Mouse (Mus musculus): Measurements from ENCODE around the gene Pcca. TPM values are rescaled to one million over a fixed set of nuclear protein-coding genes. Genes with fewer than 3 reads are reported as not detected.
"Not testable (repeated sequence)": the region's sequence is repeated elsewhere in the genome, so short reads cannot be mapped to it uniquely, and the experiment has no call there.

The Pcca gene
- polyA plus RNA-seq, 1 experiment: 10.3 TPM

DNA sequence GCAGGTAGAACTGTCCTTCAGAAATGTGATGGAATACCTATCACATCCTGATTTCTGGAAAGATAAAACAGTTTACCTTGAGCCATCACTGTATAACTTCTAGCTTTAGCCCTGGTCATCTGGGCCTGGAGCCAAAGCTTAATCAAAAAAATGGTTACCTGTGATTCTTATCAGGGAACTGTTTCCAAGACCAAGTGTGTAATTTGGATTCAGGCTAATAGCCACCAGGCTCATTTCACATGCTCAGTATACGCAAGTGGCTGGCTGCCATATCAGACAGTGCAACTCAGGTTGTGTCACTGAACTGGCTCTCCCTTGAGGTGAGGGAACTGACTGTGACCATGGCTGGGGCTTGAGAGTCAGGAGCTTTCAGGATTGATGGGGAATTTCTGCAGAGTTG lies 14.3 kb downstream of the Pcca start:
- H3K36me3 ChIP-seq (ENCODE audit: control insufficient read depth, insufficient read depth): no peaks in the 10 kb centered on the region
- no peaks in the 10 kb centered on the region for H3K27me3 ChIP-seq (ENCODE audit: control insufficient read depth, insufficient read depth, insufficient read length)
- TF ChIP-seq MAX (IDR thresholded peaks at IDR 0.05) (no peak), MYOG (IDR thresholded peaks at IDR 0.05; ENCODE audit: control insufficient read depth, extremely low read depth, insufficient read length) (no peak), MYOD1 (IDR thresholded peaks at IDR 0.05; ENCODE audit: control insufficient read depth, insufficient read length, low read depth) (no peak), CTCF (IDR thresholded peaks at IDR 0.05; ENCODE audit: control insufficient read depth, insufficient read depth, insufficient read length) (no peak), CEBPB (IDR thresholded peaks at IDR 0.05; ENCODE audit: low read depth) (no peak), FOSL1 (IDR thresholded peaks at IDR 0.05; ENCODE audit: insufficient read depth, low read length, poor library complexity, severe bottlenecking) (no peak), USF1 (IDR thresholded peaks at IDR 0.05; ENCODE audit: low read depth) (no peak)
- no peaks in the 10 kb centered on the region for H3K79me3 ChIP-seq (ENCODE audit: low read depth)
- no peak overlapping the region for H3K4me3 ChIP-seq (ENCODE audit: insufficient read depth, poor library complexity, severe bottlenecking)
- H3K79me2 ChIP-seq (ENCODE audit: control insufficient read depth, insufficient read depth): peaks cover 6% of the 10 kb centered on the region
- no peak overlapping the region for H3ac ChIP-seq (ENCODE audit: control insufficient read depth, insufficient read length, low read depth)

DNA sequence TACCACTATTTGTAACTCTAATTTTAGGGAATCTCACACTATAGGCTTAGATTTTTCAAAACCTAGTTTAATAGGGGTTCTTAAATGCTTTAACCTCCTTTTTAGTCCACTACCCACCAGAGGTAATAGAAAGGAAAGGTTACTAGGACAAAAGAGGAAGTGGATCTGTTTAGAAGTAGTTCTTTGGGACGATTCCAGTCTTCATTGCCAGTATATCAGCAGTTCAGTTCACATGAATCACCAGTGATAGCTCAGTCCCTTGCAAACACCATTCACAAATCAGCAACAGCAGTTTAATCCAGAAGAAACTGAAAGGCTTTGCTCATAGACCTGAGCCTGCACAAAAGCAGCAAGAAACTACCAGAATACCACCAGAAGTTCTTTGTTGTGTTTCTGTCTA lies 14.8 kb downstream of the Pcca start:
- H3ac ChIP-seq (ENCODE audit: control insufficient read depth, insufficient read length, low read depth): no peak overlapping the region
- no peak overlapping the region for H3K4me3 ChIP-seq (ENCODE audit: insufficient read depth, poor library complexity, severe bottlenecking)
- H3K79me2 ChIP-seq (ENCODE audit: control insufficient read depth, insufficient read depth): peaks cover 6% of the 10 kb centered on the region
- no peaks in the 10 kb centered on the region for H3K27me3 ChIP-seq (ENCODE audit: control insufficient read depth, insufficient read depth, insufficient read length)
- no peaks in the 10 kb centered on the region for H3K36me3 ChIP-seq (ENCODE audit: control insufficient read depth, insufficient read depth)
- TF ChIP-seq CTCF (IDR thresholded peaks at IDR 0.05; ENCODE audit: control insufficient read depth, insufficient read depth, insufficient read length) (no peak), CEBPB (IDR thresholded peaks at IDR 0.05; ENCODE audit: low read depth) (no peak), MYOD1 (IDR thresholded peaks at IDR 0.05; ENCODE audit: control insufficient read depth, insufficient read length, low read depth) (no peak), USF1 (IDR thresholded peaks at IDR 0.05; ENCODE audit: low read depth) (no peak), FOSL1 (IDR thresholded peaks at IDR 0.05; ENCODE audit: insufficient read depth, low read length, poor library complexity, severe bottlenecking) (no peak), MAX (IDR thresholded peaks at IDR 0.05) (no peak), MYOG (IDR thresholded peaks at IDR 0.05; ENCODE audit: control insufficient read depth, extremely low read depth, insufficient read length) (no peak)
- H3K79me3 ChIP-seq (ENCODE audit: low read depth): no peaks in the 10 kb centered on the region

DNA sequence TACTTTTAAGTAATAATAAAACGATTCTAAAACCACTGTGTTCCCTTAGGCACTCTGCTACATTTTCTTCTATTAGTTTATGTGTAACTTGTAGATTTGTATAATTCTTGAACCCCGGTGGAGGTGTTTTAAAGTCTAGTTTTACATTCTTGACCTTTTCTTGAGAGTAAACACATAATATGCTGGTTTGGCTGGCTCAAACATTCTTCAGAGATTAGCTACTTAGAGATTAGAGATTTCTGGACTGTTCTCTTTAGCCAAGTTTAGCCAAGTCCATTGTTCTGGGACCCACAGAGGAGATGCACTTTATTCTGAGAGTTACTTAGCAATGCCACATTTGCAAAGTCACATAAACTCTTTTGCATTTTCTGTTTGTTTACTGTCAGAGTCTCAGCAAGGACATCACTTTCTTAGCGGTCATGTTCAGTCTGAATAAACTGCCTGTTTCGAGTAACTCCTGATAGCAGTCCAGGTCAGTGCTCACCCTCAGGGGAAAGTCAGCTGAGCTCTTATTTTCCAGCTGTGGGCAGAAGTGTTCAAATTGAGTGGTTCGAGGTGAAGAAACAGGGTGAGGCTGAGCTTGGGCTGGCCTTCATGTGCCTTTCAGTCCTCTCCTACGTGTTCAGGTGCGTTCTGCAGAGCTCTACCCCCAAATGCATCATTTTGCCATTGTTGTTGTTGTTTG lies 18.8 kb downstream of the Pcca start:
- no peaks in the 10 kb centered on the region for H3K36me3 ChIP-seq (ENCODE audit: control insufficient read depth, insufficient read depth)
- no peak overlapping the region for H3ac ChIP-seq (ENCODE audit: control insufficient read depth, insufficient read length, low read depth)
- H3K27me3 ChIP-seq (ENCODE audit: control insufficient read depth, insufficient read depth, insufficient read length): no peaks in the 10 kb centered on the region
- H3K79me2 ChIP-seq (ENCODE audit: control insufficient read depth, insufficient read depth): no peaks in the 10 kb centered on the region
- no peaks in the 10 kb centered on the region for H3K79me3 ChIP-seq (ENCODE audit: low read depth)
- TF ChIP-seq USF1 (IDR thresholded peaks at IDR 0.05; ENCODE audit: low read depth) (no peak), CTCF (IDR thresholded peaks at IDR 0.05; ENCODE audit: control insufficient read depth, insufficient read depth, insufficient read length) (no peak), MYOD1 (IDR thresholded peaks at IDR 0.05; ENCODE audit: control insufficient read depth, insufficient read length, low read depth) (no peak), FOSL1 (IDR thresholded peaks at IDR 0.05; ENCODE audit: insufficient read depth, low read length, poor library complexity, severe bottlenecking) (no peak), MYOG (IDR thresholded peaks at IDR 0.05; ENCODE audit: control insufficient read depth, extremely low read depth, insufficient read length) (no peak), CEBPB (IDR thresholded peaks at IDR 0.05; ENCODE audit: low read depth) (no peak), MAX (IDR thresholded peaks at IDR 0.05) (no peak)
- H3K4me3 ChIP-seq (ENCODE audit: insufficient read depth, poor library complexity, severe bottlenecking): no peak overlapping the region

DNA sequence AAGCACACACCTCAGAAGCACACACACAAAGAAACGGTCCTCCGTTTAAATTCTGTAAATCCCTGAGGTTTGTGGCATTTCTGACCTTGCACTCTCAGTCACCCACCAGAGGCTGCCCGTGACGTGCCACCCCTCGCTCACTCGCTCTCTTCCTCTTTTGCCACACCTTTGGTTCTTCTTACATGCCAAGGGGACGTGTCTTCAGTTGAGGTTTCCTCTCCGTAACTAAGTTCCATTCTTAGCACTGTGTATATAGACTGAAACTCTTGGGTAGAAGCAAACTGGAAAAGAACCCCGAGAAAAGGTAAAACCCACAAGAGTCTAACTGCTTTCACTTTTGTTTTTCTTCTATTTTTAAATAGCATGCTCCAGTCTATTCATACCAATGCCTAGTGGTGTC lies 23.2 kb downstream of the Pcca start:
- TF ChIP-seq FOSL1 (IDR thresholded peaks at IDR 0.05; ENCODE audit: insufficient read depth, low read length, poor library complexity, severe bottlenecking): no peak
- no peak for TF ChIP-seq MYOG (IDR thresholded peaks at IDR 0.05; ENCODE audit: control insufficient read depth, extremely low read depth, insufficient read length)
- TF ChIP-seq CTCF (IDR thresholded peaks at IDR 0.05; ENCODE audit: control insufficient read depth, insufficient read depth, insufficient read length): no peak
- TF ChIP-seq USF1 (IDR thresholded peaks at IDR 0.05; ENCODE audit: low read depth): no peak
- TF ChIP-seq MYOD1 (IDR thresholded peaks at IDR 0.05; ENCODE audit: control insufficient read depth, insufficient read length, low read depth): no peak
- TF ChIP-seq MAX (IDR thresholded peaks at IDR 0.05): no peak
- TF ChIP-seq CEBPB (IDR thresholded peaks at IDR 0.05; ENCODE audit: low read depth): no peak
- no peaks in the 10 kb centered on the region for H3K79me2 ChIP-seq (ENCODE audit: control insufficient read depth, insufficient read depth)
- no peaks in the 10 kb centered on the region for H3K36me3 ChIP-seq (ENCODE audit: control insufficient read depth, insufficient read depth)
- H3K27me3 ChIP-seq (ENCODE audit: control insufficient read depth, insufficient read depth, insufficient read length): no peaks in the 10 kb centered on the region
- no peak overlapping the region for H3ac ChIP-seq (ENCODE audit: control insufficient read depth, insufficient read length, low read depth)
- no peak overlapping the region for H3K4me3 ChIP-seq (ENCODE audit: insufficient read depth, poor library complexity, severe bottlenecking)
- no peaks in the 10 kb centered on the region for H3K79me3 ChIP-seq (ENCODE audit: low read depth)

DNA sequence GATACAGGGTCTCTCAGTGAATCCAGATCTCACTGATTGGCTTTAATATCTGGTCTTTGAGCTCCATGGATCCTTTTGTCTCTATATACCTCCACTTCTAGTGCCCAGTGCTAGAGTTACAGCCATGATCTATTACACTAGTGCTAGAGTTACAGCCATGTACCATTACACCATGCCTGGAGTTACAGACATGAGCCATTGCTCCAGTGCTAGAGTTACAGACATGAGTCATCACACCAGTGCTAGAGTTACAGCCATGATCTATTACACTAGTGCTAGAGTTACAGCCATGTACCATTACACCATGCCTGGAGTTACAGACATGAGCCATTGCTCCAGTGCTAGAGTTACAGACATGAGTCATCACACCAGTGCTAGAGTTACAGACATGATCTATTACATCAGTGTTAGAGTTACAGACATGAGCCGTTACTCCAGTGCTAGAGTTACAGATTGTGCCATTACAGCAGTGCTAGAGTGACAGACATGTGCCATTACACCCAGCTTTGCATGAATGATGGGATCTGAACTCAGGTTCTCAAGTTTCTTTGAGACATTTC lies 26.8 kb downstream of the Pcca start:
- H3ac ChIP-seq (ENCODE audit: control insufficient read depth, insufficient read length, low read depth); H3K79me2 ChIP-seq (ENCODE audit: control insufficient read depth, insufficient read depth); H3K79me3 ChIP-seq (ENCODE audit: low read depth); H3K4me3 ChIP-seq (ENCODE audit: insufficient read depth, poor library complexity, severe bottlenecking); H3K36me3 ChIP-seq (ENCODE audit: control insufficient read depth, insufficient read depth); H3K27me3 ChIP-seq (ENCODE audit: control insufficient read depth, insufficient read depth, insufficient read length): not testable (repeated sequence)

DNA sequence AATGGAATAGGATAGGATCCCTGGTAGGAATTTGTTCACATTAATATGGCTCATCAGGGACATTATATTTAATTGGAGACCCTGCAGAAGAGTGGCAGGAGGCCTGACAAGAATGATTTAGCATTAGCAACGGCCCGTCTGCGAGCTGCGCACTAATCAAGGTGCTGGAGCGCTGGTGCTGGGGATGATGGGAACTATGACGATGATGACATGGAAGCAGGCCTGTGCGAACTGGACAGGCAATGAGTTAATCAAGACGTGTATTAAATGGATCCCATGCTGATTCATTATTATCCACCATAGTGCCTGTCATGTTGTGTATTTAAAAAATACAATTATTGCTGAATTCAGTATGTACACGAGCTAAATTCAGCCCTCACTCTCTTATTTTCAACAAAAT lies 36.7 kb downstream of the Pcca start:
- H3K27me3 ChIP-seq (ENCODE audit: control insufficient read depth, insufficient read depth, insufficient read length): no peaks in the 10 kb centered on the region
- no peak overlapping the region for H3ac ChIP-seq (ENCODE audit: control insufficient read depth, insufficient read length, low read depth)
- no peak overlapping the region for H3K4me3 ChIP-seq (ENCODE audit: insufficient read depth, poor library complexity, severe bottlenecking)
- no peaks in the 10 kb centered on the region for H3K79me3 ChIP-seq (ENCODE audit: low read depth)
- TF ChIP-seq MAX (IDR thresholded peaks at IDR 0.05) (no peak), CEBPB (IDR thresholded peaks at IDR 0.05; ENCODE audit: low read depth) (no peak), CTCF (IDR thresholded peaks at IDR 0.05; ENCODE audit: control insufficient read depth, insufficient read depth, insufficient read length) (no peak), MYOD1 (IDR thresholded peaks at IDR 0.05; ENCODE audit: control insufficient read depth, insufficient read length, low read depth) (no peak), MYOG (IDR thresholded peaks at IDR 0.05; ENCODE audit: control insufficient read depth, extremely low read depth, insufficient read length) (no peak), USF1 (IDR thresholded peaks at IDR 0.05; ENCODE audit: low read depth) (no peak), FOSL1 (IDR thresholded peaks at IDR 0.05; ENCODE audit: insufficient read depth, low read length, poor library complexity, severe bottlenecking) (no peak)
- no peaks in the 10 kb centered on the region for H3K79me2 ChIP-seq (ENCODE audit: control insufficient read depth, insufficient read depth)
- no peaks in the 10 kb centered on the region for H3K36me3 ChIP-seq (ENCODE audit: control insufficient read depth, insufficient read depth)

Measured in C2C12 (cell line).